Mouse (Mus musculus) hindbrain, embryonic 15.5 days (tissue): Measurements from ENCODE around the gene Gm20388. TPM values are rescaled to one million over a fixed set of nuclear protein-coding genes. Genes with fewer than 3 reads are reported as not detected.
A peak's percentile ranks its signal among the peaks of the same experiment; 100 is the strongest.

Experiments
- ATAC-seq: fragments of 200-750 bp; cut with Nextera tagmentation; 2 replicates; pipeline ENCODE4 v1.8.0; 2017; ENCODE audit warnings: low read depth, moderate number of reproducible peaks, moderate TSS enrichment; ENCODE audit not compliant: low FRiP score
- H3K27ac ChIP-seq: fragments of 300-500 bp; sonication (generic); replicated peaks from 2 replicates; pipeline ENCODE4 v1.5.1; 2015; ENCODE audit warnings: mild to moderate bottlenecking, inconsistent platforms
- H3K27me3 ChIP-seq: fragments of 300-500 bp; sonication (generic); 2 replicates; pipeline ENCODE4 v1.6.1; 2015; ENCODE audit warnings: control low read depth, inconsistent platforms
- H3K36me3 ChIP-seq: fragments of 300-500 bp; sonication (generic); 2 replicates; pipeline ENCODE4 v1.6.1; 2015; ENCODE audit warnings: control low read depth, inconsistent platforms
- H3K4me1 ChIP-seq: fragments of 300-500 bp; sonication (generic); replicated peaks from 2 replicates; pipeline ENCODE4 v1.6.1; 2015; ENCODE audit warnings: control low read depth, inconsistent platforms
- H3K4me2 ChIP-seq: fragments of 300-500 bp; sonication (generic); 2 replicates; pipeline ENCODE4 v1.6.1; 2015; ENCODE audit warnings: moderate library complexity, mild to moderate bottlenecking, inconsistent platforms
- H3K4me3 ChIP-seq: fragments of 300-500 bp; sonication (generic); 2 replicates; pipeline ENCODE4 v1.5.1; 2015; ENCODE audit warnings: mild to moderate bottlenecking, inconsistent platforms
- H3K9ac ChIP-seq: fragments of 300-500 bp; sonication (generic); 2 replicates; pipeline ENCODE4 v1.6.1; 2015; ENCODE audit warnings: inconsistent platforms
- H3K9me3 ChIP-seq: fragments of 300-500 bp; sonication (generic); 2 replicates; pipeline ENCODE4 v1.6.1; 2016; ENCODE audit warnings: control low read depth, inconsistent platforms
- WGBS: fragments of 180-500 bp; shearing (Covaris S2); methylation state at CpG from one replicate; pipeline ENCODE4 v1.1.7; 2015; 5-methylcytosine and 5-hydroxymethylcytosine counted together
- polyA plus RNA-seq: library from polyadenylated mRNA; unstranded; fragments of >200 nt; fragmentation: Nextera tagmentation; extraction: Ambion mirVana; gene quantifications from 2 replicates; pipeline ENCODE4 v1.2.1, GENCODE M21; 2015

The Gm20388 gene
- polyA plus RNA-seq, 1 experiment from 2014 or later, result 5.4 TPM

- Histone ChIP-seq H3K27ac (no peak overlapping the region), H3K4me2 (no peak overlapping the region), H3K9ac (no peak overlapping the region), H3K4me3 (no peak overlapping the region), H3K9me3 (no peaks in the 10 kb centered on the region), H3K4me1 (0 out of 2 replicates have a peak, but pooled peaks cover 3% of the 10 kb centered on the region), H3K36me3 (no peaks in the 10 kb centered on the region), H3K27me3 (peaks cover 14% of the 10 kb centered on the region)
- ATAC-seq, result no peak
- WGBS, result 76% methylated on average over 3 of the region's 3 CpGs
These were observed 894.1 kb downstream of the Gm20388 start for GRCm38 (mm10) chr8:120804741-120805140.

GRCm38 (mm10) chr8:120806780-120807264, 896.2 kb downstream of the Gm20388 start:
- 66% methylated on average over 12 of the region's 12 CpGs for WGBS
- H3K4me3 ChIP-seq, result no peak overlapping the region
- H3K27ac ChIP-seq, result no peak overlapping the region
- no peaks in the 10 kb centered on the region for H3K4me1 ChIP-seq
- H3K9ac ChIP-seq, result no peak overlapping the region
- no peaks in the 10 kb centered on the region for H3K9me3 ChIP-seq
- no peak for ATAC-seq
- no peaks in the 10 kb centered on the region for H3K36me3 ChIP-seq
- 0 out of 2 replicates have a peak, but pooled peaks cover 1% of the 10 kb centered on the region for H3K27me3 ChIP-seq
- no peak overlapping the region for H3K4me2 ChIP-seq

- 64% methylated on average over 6 of the region's 6 CpGs for WGBS
- ATAC-seq, result no peak
- Histone ChIP-seq H3K4me3 (no peak overlapping the region), H3K4me1 (no peaks in the 10 kb centered on the region), H3K27ac (no peak overlapping the region), H3K36me3 (no peaks in the 10 kb centered on the region), H3K9ac (no peak overlapping the region), H3K27me3 (no peaks in the 10 kb centered on the region), H3K9me3 (no peaks in the 10 kb centered on the region), H3K4me2 (no peak overlapping the region)
These were observed 897.1 kb downstream of the Gm20388 start for GRCm38 (mm10) chr8:120807719-120808118.

- no peak for ATAC-seq
These were observed 898.4 kb downstream of the Gm20388 start for GRCm38 (mm10) chr8:120809050-120809449.

GRCm38 (mm10) chr8:120811953-120812352, 901.3 kb downstream of the Gm20388 start:
- H3K36me3 ChIP-seq, result no peaks in the 10 kb centered on the region
- H3K9ac ChIP-seq, result no peak overlapping the region
- H3K27me3 ChIP-seq, result no peaks in the 10 kb centered on the region
- no peak overlapping the region for H3K4me3 ChIP-seq
- no peak for ATAC-seq
- no peak overlapping the region for H3K27ac ChIP-seq
- no peaks in the 10 kb centered on the region for H3K4me1 ChIP-seq
- no peaks in the 10 kb centered on the region for H3K9me3 ChIP-seq
- WGBS, result 75% methylated on average over 2 of the region's 2 CpGs
- H3K4me2 ChIP-seq, result no peak overlapping the region

More at GRCm38 (mm10) chr8:120809050-120809449, 898.4 kb downstream of the Gm20388 start:
- no peak overlapping the region for H3K4me3 ChIP-seq
- no peaks in the 10 kb centered on the region for H3K36me3 ChIP-seq
- no peaks in the 10 kb centered on the region for H3K9me3 ChIP-seq
- no peak overlapping the region for H3K9ac ChIP-seq
- no peaks in the 10 kb centered on the region for H3K27me3 ChIP-seq
- no peak overlapping the region for H3K27ac ChIP-seq
- H3K4me1 ChIP-seq, result no peaks in the 10 kb centered on the region
- 63% methylated on average over 7 of the region's 7 CpGs for WGBS
- H3K4me2 ChIP-seq, result no peak overlapping the region

- no peak for ATAC-seq
- no peak overlapping the region for H3K4me3 ChIP-seq
- H3K27ac ChIP-seq, result no peak overlapping the region
- no peak overlapping the region for H3K9ac ChIP-seq
- H3K9me3 ChIP-seq, result no peaks in the 10 kb centered on the region
- no peaks in the 10 kb centered on the region for H3K36me3 ChIP-seq
- H3K4me2 ChIP-seq, result no peak overlapping the region
- H3K27me3 ChIP-seq, result no peaks in the 10 kb centered on the region
- WGBS, result 73% methylated on average over 2 of the region's 2 CpGs
- no peaks in the 10 kb centered on the region for H3K4me1 ChIP-seq
These were observed 902.4 kb downstream of the Gm20388 start for GRCm38 (mm10) chr8:120813028-120813427.

GRCm38 (mm10) chr8:120813839-120814238, 903.2 kb downstream of the Gm20388 start:
- H3K9me3 ChIP-seq, result no peaks in the 10 kb centered on the region
- no peaks in the 10 kb centered on the region for H3K36me3 ChIP-seq
- WGBS, result 79% methylated on average over 7 of the region's 7 CpGs
- H3K4me3 ChIP-seq, result no peak overlapping the region
- H3K4me2 ChIP-seq, result no peak overlapping the region
- no peak for ATAC-seq
- no peaks in the 10 kb centered on the region for H3K27me3 ChIP-seq
- H3K27ac ChIP-seq, result no peak overlapping the region
- H3K4me1 ChIP-seq, result no peaks in the 10 kb centered on the region
- H3K9ac ChIP-seq, result no peak overlapping the region

- no peak overlapping the region for H3K4me3 ChIP-seq
- no peaks in the 10 kb centered on the region for H3K4me1 ChIP-seq
- H3K4me2 ChIP-seq, result no peak overlapping the region
- H3K27me3 ChIP-seq, result 0 out of 2 replicates have a peak, but pooled peaks cover 6% of the 10 kb centered on the region
- ATAC-seq, result no peak
- H3K36me3 ChIP-seq, result no peaks in the 10 kb centered on the region
- WGBS, result 83% methylated on average over 5 of the region's 5 CpGs
- H3K27ac ChIP-seq, result no peak overlapping the region
- H3K9ac ChIP-seq, result no peak overlapping the region
- H3K9me3 ChIP-seq, result no peaks in the 10 kb centered on the region
These were observed 905.7 kb downstream of the Gm20388 start for GRCm38 (mm10) chr8:120816371-120816770.

GRCm38 (mm10) chr8:120819906-120820305, 909.3 kb downstream of the Gm20388 start:
- H3K9ac ChIP-seq, result no peak overlapping the region

GRCm38 (mm10) chr8:120821399-120822170, 910.9 kb downstream of the Gm20388 start:
- 38% methylated on average over 9 of the region's 9 CpGs for WGBS
- H3K4me1 ChIP-seq, result no peaks in the 10 kb centered on the region
- H3K36me3 ChIP-seq, result no peaks in the 10 kb centered on the region
- H3K27me3 ChIP-seq, result 0 out of 2 replicates have a peak, but pooled peaks cover 6% of the 10 kb centered on the region
- no peak overlapping the region for H3K4me2 ChIP-seq
- no peak overlapping the region for H3K27ac ChIP-seq
- ATAC-seq, result peak; percentile 42
- no peak overlapping the region for H3K4me3 ChIP-seq
- H3K9me3 ChIP-seq, result no peaks in the 10 kb centered on the region
- no peak overlapping the region for H3K9ac ChIP-seq

More at GRCm38 (mm10) chr8:120819906-120820305, 909.3 kb downstream of the Gm20388 start:
- Histone ChIP-seq H3K9me3 (no peaks in the 10 kb centered on the region), H3K27ac (no peak overlapping the region), H3K36me3 (no peaks in the 10 kb centered on the region), H3K4me3 (no peak overlapping the region), H3K4me2 (no peak overlapping the region), H3K4me1 (no peaks in the 10 kb centered on the region), H3K27me3 (0 out of 2 replicates have a peak, but pooled peaks cover 6% of the 10 kb centered on the region)
- no peak for ATAC-seq

GRCm38 (mm10) chr8:120823331-120823730, 912.7 kb downstream of the Gm20388 start:
- Histone ChIP-seq H3K4me1 (no peaks in the 10 kb centered on the region), H3K9ac (no peak overlapping the region), H3K4me3 (no peak overlapping the region), H3K27me3 (0 out of 2 replicates have a peak, but pooled peaks cover 6% of the 10 kb centered on the region), H3K36me3 (no peaks in the 10 kb centered on the region), H3K27ac (no peak overlapping the region), H3K9me3 (no peaks in the 10 kb centered on the region), H3K4me2 (no peak overlapping the region)
- 35% methylated on average over 6 of the region's 6 CpGs for WGBS
- ATAC-seq, result no peak

- no peak overlapping the region for H3K4me2 ChIP-seq
- no peaks in the 10 kb centered on the region for H3K36me3 ChIP-seq
- ATAC-seq, result no peak
- no peak overlapping the region for H3K9ac ChIP-seq
- H3K27ac ChIP-seq, result no peak overlapping the region
- H3K4me1 ChIP-seq, result no peaks in the 10 kb centered on the region
- 0 out of 2 replicates have a peak, but pooled peaks cover 6% of the 10 kb centered on the region for H3K27me3 ChIP-seq
- 69% methylated on average over 8 of the region's 8 CpGs for WGBS
- no peak overlapping the region for H3K4me3 ChIP-seq
- no peaks in the 10 kb centered on the region for H3K9me3 ChIP-seq
These were observed 913.2 kb downstream of the Gm20388 start for GRCm38 (mm10) chr8:120823887-120824286.
